Mouse (Mus musculus) ES-Bruce4 (cell line): ENCODE measurements around the gene Prickle2.

Experiments
- CTCF ChIP-seq: IDR thresholded peaks from one replicate; pipeline ENCODE4 v1.8.1; 2011; ENCODE audit warnings: low read depth, low read length
- EP300 ChIP-seq: IDR thresholded peaks from 2 replicates; pipeline ENCODE4 v1.6.1; 2011; ENCODE audit warnings: low read depth, low read length; ENCODE audit not compliant: insufficient read depth
- POLR2A ChIP-seq: IDR thresholded peaks from one replicate; pipeline ENCODE4 v1.8.1; 2011; ENCODE audit warnings: low read length; ENCODE audit not compliant: insufficient read depth

- no peak for TF ChIP-seq CTCF
- TF ChIP-seq POLR2A: no peak
- TF ChIP-seq EP300: no peak
Observed at GRCm38 (mm10) chr6:92413982-92414381, 292.0 kb downstream of the Prickle2 start.
